Mouse (Mus musculus) cortical plate, adult 2 months (tissue): ENCODE measurements around the gene Morn1.

Source experiments
- CTCF ChIP-seq: fragments of 200-500 bp; IDR thresholded peaks from 2 replicates; pipeline ENCODE4 v1.5.1; 2011; ENCODE audit warnings: mild to moderate bottlenecking, control low read depth, low read length; ENCODE audit not compliant: insufficient read depth; ENCODE audit errors: extremely low read depth
- POLR2A ChIP-seq: fragments of 200-500 bp; IDR thresholded peaks from 2 replicates; pipeline ENCODE4 v1.6.1; 2011; ENCODE audit warnings: mild to moderate bottlenecking, low read length, control low read depth; ENCODE audit not compliant: insufficient read depth; ENCODE audit errors: extremely low read depth

GRCm38 (mm10) chr4:155137891-155138290 lies 51.5 kb downstream of the Morn1 start:
- no peak for TF ChIP-seq CTCF
- no peak for TF ChIP-seq POLR2A
